Mouse (Mus musculus): Measurements from ENCODE around the gene Surf2. TPM values are rescaled to one million over a fixed set of nuclear protein-coding genes. Genes with fewer than 3 reads are reported as not detected.

The Surf2 gene
- polyA plus RNA-seq, 1 experiment from 2014 or later: 44.6 TPM

DNA sequence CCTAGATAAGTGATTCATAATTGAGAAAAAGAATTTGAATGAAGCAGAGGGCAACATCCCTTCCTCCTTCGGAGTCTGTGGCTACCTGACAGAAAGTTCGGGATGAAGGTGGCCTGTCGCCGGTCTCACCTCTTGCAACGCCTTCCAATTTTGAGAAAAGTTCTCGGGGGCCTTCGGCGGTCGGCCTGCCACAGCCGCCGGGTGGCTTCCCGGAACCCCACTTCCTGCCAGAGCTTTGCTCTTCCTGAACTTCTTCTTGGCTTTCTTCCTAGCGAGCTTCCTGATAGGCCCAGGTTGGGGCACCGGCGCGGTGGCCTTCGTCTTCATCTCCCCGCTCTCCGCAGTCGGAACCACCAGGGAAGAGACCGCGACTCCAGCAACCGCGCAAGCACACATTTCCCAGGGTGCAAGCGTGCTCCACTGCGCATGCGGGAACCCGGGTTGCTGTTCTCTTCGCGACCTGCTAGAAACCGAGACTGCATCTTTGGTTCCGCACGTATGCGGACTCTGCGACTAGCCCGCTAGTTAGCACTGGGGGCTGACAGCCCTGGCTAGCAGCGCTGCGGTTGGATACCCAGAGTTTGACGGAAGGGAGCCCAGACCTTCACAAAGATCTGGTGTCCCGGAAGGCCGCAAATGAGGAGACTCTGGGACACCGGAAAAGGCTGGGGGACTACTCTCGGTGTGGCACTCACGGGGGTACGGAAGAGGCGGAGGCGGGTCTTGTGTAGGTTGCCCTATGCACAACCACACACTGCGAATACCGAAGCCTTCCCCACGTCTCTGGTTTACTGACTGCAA lies 48.0 kb downstream of the Surf2 start, which contains the start of gene Rexo4:
Gene Rexo4, minus strand, starts transcription at position 464 of the 801 bp plus-strand sequence.
- H3K36me3 ChIP-seq (ENCODE audit: control insufficient read depth, insufficient read depth, low read length): peaks cover 7% of the 10 kb centered on the region
- WGBS: under 1% methylated on average over 50 of the region's 50 CpGs
- peak within 1 kb of the TSS; percentile 87 for H3K4me3 ChIP-seq (ENCODE audit: low read depth, low read length)
- no peaks in the 10 kb centered on the region for H3K27me3 ChIP-seq (ENCODE audit: control insufficient read depth, insufficient read depth, low read length)
- H3K9ac ChIP-seq (ENCODE audit: low read depth, low read length): peak within 1 kb of the TSS; percentile 86
- ATAC-seq (ENCODE audit: low FRiP score): peak; percentile 96
- H3K4me1 ChIP-seq (replicated peaks; ENCODE audit: control insufficient read depth, insufficient read depth, low read length): peaks cover 4% of the 10 kb centered on the region; the same call in 1 of the 2 replicates
- peak; percentile 96 for DNase-seq (ENCODE audit: low spot score)
- H3K9me3 ChIP-seq (ENCODE audit: control insufficient read depth, low read length): no peaks in the 10 kb centered on the region
- peak within 1 kb of the TSS; percentile 99 for H3K27ac ChIP-seq (ENCODE audit: low read depth, low read length)
- H3K4me2 ChIP-seq (replicated peaks; ENCODE audit: low read depth, low read length): peak within 1 kb of the TSS; percentile 78

DNA sequence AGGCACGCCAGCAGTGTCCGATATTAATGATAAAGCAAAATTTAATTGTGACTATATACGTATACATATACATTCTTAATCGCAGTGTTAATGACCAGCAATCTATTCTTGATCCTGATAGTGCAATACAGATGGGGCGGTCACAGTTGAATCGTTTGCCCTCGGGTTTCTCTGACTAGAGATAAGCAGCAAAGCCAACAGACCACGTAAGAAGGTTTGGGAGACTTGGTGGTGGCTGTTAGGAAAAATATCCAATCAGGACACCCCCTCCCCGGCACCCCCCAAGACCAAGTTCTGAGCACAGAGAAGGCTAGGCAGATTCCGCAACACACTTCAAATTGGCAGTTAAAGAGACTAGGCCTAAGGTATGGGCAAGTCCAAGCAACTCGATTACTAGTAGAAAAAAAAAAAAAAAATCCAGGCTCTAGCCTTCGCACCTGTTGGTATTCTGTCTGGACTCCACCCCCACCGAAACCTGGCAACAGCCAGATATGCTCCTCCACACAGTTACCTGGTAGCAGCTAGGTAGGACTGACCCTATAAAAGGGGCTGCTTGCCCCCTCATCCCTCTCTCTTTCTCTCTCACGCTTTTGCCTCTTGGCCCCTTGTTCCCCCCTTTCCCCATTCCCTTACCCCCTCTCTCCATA lies 48.7 kb downstream of the Surf2 start:
- peak overlapping the region; percentile 87 for H3K4me3 ChIP-seq (ENCODE audit: low read depth, low read length)
- H3K27ac ChIP-seq (ENCODE audit: low read depth, low read length): peak overlapping the region; percentile 99
- H3K27me3 ChIP-seq (ENCODE audit: control insufficient read depth, insufficient read depth, low read length): no peaks in the 10 kb centered on the region
- 15% methylated on average over 14 of the region's 14 CpGs for WGBS
- H3K9me3 ChIP-seq (ENCODE audit: control insufficient read depth, low read length): no peaks in the 10 kb centered on the region
- peaks cover 5% of the 10 kb centered on the region for H3K36me3 ChIP-seq (ENCODE audit: control insufficient read depth, insufficient read depth, low read length)
- peak overlapping the region; percentile 86 for H3K9ac ChIP-seq (ENCODE audit: low read depth, low read length)
- DNase-seq (ENCODE audit: low spot score): no peak
- ATAC-seq (ENCODE audit: low FRiP score): peak; percentile 50; the same call in 1 of the 2 replicates
- H3K4me2 ChIP-seq (replicated peaks; ENCODE audit: low read depth, low read length): peak overlapping the region; percentile 78
- peaks cover 4% of the 10 kb centered on the region; the same call in 1 of the 2 replicates for H3K4me1 ChIP-seq (replicated peaks; ENCODE audit: control insufficient read depth, insufficient read depth, low read length)

DNA sequence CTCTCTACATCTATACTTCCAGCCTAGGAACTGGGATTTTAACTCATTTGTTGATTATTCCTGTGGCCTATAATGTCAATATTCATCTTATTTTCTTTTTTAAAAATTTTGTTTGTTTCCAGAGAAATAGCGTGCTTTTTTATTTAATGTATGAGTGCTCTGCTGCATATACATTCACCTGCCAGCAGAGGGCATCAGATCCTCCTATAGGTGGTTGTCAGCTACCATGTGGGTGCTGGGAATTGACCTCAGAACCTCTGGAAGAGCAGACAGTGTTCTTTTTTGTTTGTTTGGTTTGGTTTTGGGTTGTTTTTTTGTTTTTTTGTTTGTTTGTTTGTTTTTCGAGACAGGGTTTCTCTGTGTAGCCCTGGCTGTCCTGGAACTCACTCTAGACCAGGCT lies 51.1 kb downstream of the Surf2 start:
- DNase-seq (ENCODE audit: low spot score) (no peak), ATAC-seq (ENCODE audit: low FRiP score) (no peak)
- Histone ChIP-seq H3K4me2 (replicated peaks; ENCODE audit: low read depth, low read length) (no peak overlapping the region), H3K9ac (ENCODE audit: low read depth, low read length) (no peak overlapping the region), H3K4me1 (replicated peaks; ENCODE audit: control insufficient read depth, insufficient read depth, low read length) (peaks cover 4% of the 10 kb centered on the region; the same call in 1 of the 2 replicates), H3K36me3 (ENCODE audit: control insufficient read depth, insufficient read depth, low read length) (no peaks in the 10 kb centered on the region), H3K27ac (ENCODE audit: low read depth, low read length) (no peak overlapping the region), H3K9me3 (ENCODE audit: control insufficient read depth, low read length) (no peaks in the 10 kb centered on the region), H3K4me3 (ENCODE audit: low read depth, low read length) (no peak overlapping the region), H3K27me3 (ENCODE audit: control insufficient read depth, insufficient read depth, low read length) (no peaks in the 10 kb centered on the region)
- 70% methylated on average over 2 of the region's 2 CpGs for WGBS

Other genes with a start within 250 kb of the Surf2 start
- not detected in 2 replicates for gene Lcn4, start 245.1 kb upstream of the Surf2 start, polyA plus RNA-seq (2014; fragmentation: Nextera tagmentation; extraction: Ambion mirVana)
- gene Abo, start 51.4 kb upstream of the Surf2 start, polyA plus RNA-seq (2014; fragmentation: Nextera tagmentation; extraction: Ambion mirVana): not detected in 2 replicates
- 16.7 and 18.4 TPM in 2 replicates for gene Surf6, start 13.5 kb upstream of the Surf2 start, polyA plus RNA-seq (2014; fragmentation: Nextera tagmentation; extraction: Ambion mirVana)
- gene Med22, start 5.7 kb upstream of the Surf2 start, polyA plus RNA-seq (2014; fragmentation: Nextera tagmentation; extraction: Ambion mirVana): 77.3 and 88.9 TPM in 2 replicates
- 627 and 628 TPM in 2 replicates for gene Rpl7a, start 5.6 kb upstream of the Surf2 start, polyA plus RNA-seq (2014; fragmentation: Nextera tagmentation; extraction: Ambion mirVana)
- gene Surf1, start 163 bp downstream of the Surf2 start, polyA plus RNA-seq (2014; fragmentation: Nextera tagmentation; extraction: Ambion mirVana): 52.9 and 53.9 TPM in 2 replicates
- gene Surf4, start 17.6 kb downstream of the Surf2 start, polyA plus RNA-seq (2014; fragmentation: Nextera tagmentation; extraction: Ambion mirVana): 140 and 143 TPM in 2 replicates
- gene Stkld1, start 17.7 kb downstream of the Surf2 start, polyA plus RNA-seq (2014; fragmentation: Nextera tagmentation; extraction: Ambion mirVana): not detected in 2 replicates
- gene Rexo4, start 48.0 kb downstream of the Surf2 start, polyA plus RNA-seq (2014; fragmentation: Nextera tagmentation; extraction: Ambion mirVana): 48.5 and 50.5 TPM in 2 replicates
- not detected in 2 replicates for gene Adamts13, start 57.0 kb downstream of the Surf2 start, polyA plus RNA-seq (2014; fragmentation: Nextera tagmentation; extraction: Ambion mirVana)
- 91.7 and 98.9 TPM in 2 replicates for gene Cacfd1, start 93.6 kb downstream of the Surf2 start, polyA plus RNA-seq (2014; fragmentation: Nextera tagmentation; extraction: Ambion mirVana)
- 1.1 and 2.3 TPM in 2 replicates for gene Slc2a6, start 111.6 kb downstream of the Surf2 start, polyA plus RNA-seq (2014; fragmentation: Nextera tagmentation; extraction: Ambion mirVana)
- gene Mymk, start 155.8 kb downstream of the Surf2 start, polyA plus RNA-seq (2014; fragmentation: Nextera tagmentation; extraction: Ambion mirVana): 1.9 and 3.6 TPM in 2 replicates
- 5.6 and 6.2 TPM in 2 replicates for gene Adamtsl2, start 163.0 kb downstream of the Surf2 start, polyA plus RNA-seq (2014; fragmentation: Nextera tagmentation; extraction: Ambion mirVana)
- gene Fam163b, start 226.1 kb downstream of the Surf2 start, polyA plus RNA-seq (2014; fragmentation: Nextera tagmentation; extraction: Ambion mirVana): 0.23 and 0.43 TPM in 2 replicates
- gene Dbh, start 248.9 kb downstream of the Surf2 start, polyA plus RNA-seq (2014; fragmentation: Nextera tagmentation; extraction: Ambion mirVana): 2.4 and 2.6 TPM in 2 replicates